Mouse (Mus musculus) hindbrain, embryonic 12.5 days (tissue): ENCODE measurements around the gene Lamc2. TPM values are rescaled to one million over a fixed set of nuclear protein-coding genes. Genes with fewer than 3 reads are reported as not detected.
A peak's percentile ranks its signal among the peaks of the same experiment; 100 is the strongest.

Experiments
- ATAC-seq: fragments of 200-750 bp; cut with Nextera tagmentation; 2 replicates; pipeline ENCODE4 v1.8.0; 2017; ENCODE audit warnings: moderate TSS enrichment; ENCODE audit not compliant: low FRiP score
- H3K27ac ChIP-seq: fragments of 300-500 bp; sonication (generic); 2 replicates; pipeline ENCODE4 v1.5.1; 2016; ENCODE audit warnings: mild to moderate bottlenecking
- H3K27me3 ChIP-seq: fragments of 300-500 bp; sonication (generic); 2 replicates; pipeline ENCODE4 v1.6.1; 2016; ENCODE audit warnings: mild to moderate bottlenecking
- H3K36me3 ChIP-seq: fragments of 300-500 bp; sonication (generic); 2 replicates; pipeline ENCODE4 v1.6.1; 2016; ENCODE audit warnings: mild to moderate bottlenecking
- H3K4me1 ChIP-seq: fragments of 300-500 bp; sonication (generic); 2 replicates; pipeline ENCODE4 v1.6.1; 2016
- H3K4me2 ChIP-seq: fragments of 300-500 bp; sonication (generic); replicated peaks from 2 replicates; pipeline ENCODE4 v1.6.1; 2016; ENCODE audit warnings: mild to moderate bottlenecking
- H3K4me3 ChIP-seq: fragments of 300-500 bp; sonication (generic); 2 replicates; pipeline ENCODE4 v1.5.1; 2016; ENCODE audit warnings: mild to moderate bottlenecking
- H3K9ac ChIP-seq: fragments of 300-500 bp; sonication (generic); 2 replicates; pipeline ENCODE4 v1.6.1; 2016; ENCODE audit warnings: mild to moderate bottlenecking, moderate library complexity
- H3K9me3 ChIP-seq: fragments of 300-500 bp; sonication (generic); replicated peaks from 2 replicates; pipeline ENCODE4 v1.6.1; 2016; ENCODE audit warnings: mild to moderate bottlenecking
- WGBS: fragments of 180-500 bp; shearing (Covaris S2); methylation state at CpG from one replicate; pipeline ENCODE4 v1.1.7; 2016; 5-methylcytosine and 5-hydroxymethylcytosine counted together
- polyA plus RNA-seq: library from polyadenylated mRNA; unstranded; fragments of >200 nt; fragmentation: Nextera tagmentation; extraction: Ambion mirVana; gene quantifications from 2 replicates; pipeline ENCODE4 v1.2.1, GENCODE M21; 2016

The Lamc2 gene
- polyA plus RNA-seq, 1 experiment from 2014 or later = 1.6 TPM

- Histone ChIP-seq H3K9ac (no peak overlapping the region), H3K27me3 (no peaks in the 10 kb centered on the region), H3K4me2 (no peak overlapping the region), H3K4me3 (no peak overlapping the region), H3K9me3 (no peaks in the 10 kb centered on the region), H3K4me1 (peaks cover 6% of the 10 kb centered on the region; the same call in 1 of the 2 replicates), H3K36me3 (no peaks in the 10 kb centered on the region), H3K27ac (no peak overlapping the region)
- no peak for ATAC-seq
- WGBS = 21% methylated on average over 9 of the region's 9 CpGs
These were observed 13.9 kb downstream of the Lamc2 start for GRCm38 (mm10) chr1:153172291-153172731.

GRCm38 (mm10) chr1:153171011-153171410 lies 15.2 kb downstream of the Lamc2 start:
- no peak for ATAC-seq
- Histone ChIP-seq H3K9me3 (no peaks in the 10 kb centered on the region), H3K4me1 (peaks cover 6% of the 10 kb centered on the region; the same call in 1 of the 2 replicates), H3K27me3 (no peaks in the 10 kb centered on the region), H3K36me3 (no peaks in the 10 kb centered on the region), H3K9ac (no peak overlapping the region), H3K27ac (no peak overlapping the region), H3K4me2 (no peak overlapping the region), H3K4me3 (no peak overlapping the region)
- 83% methylated on average over 10 of the region's 10 CpGs for WGBS

- no peak overlapping the region for H3K27ac ChIP-seq
- H3K4me2 ChIP-seq = no peak overlapping the region
- H3K36me3 ChIP-seq = no peaks in the 10 kb centered on the region
- 79% methylated on average over 5 of the region's 5 CpGs for WGBS
- H3K9ac ChIP-seq = no peak overlapping the region
- H3K4me3 ChIP-seq = no peak overlapping the region
- no peak for ATAC-seq
- no peaks in the 10 kb centered on the region for H3K27me3 ChIP-seq
- H3K9me3 ChIP-seq = no peaks in the 10 kb centered on the region
- peaks cover 6% of the 10 kb centered on the region; the same call in 1 of the 2 replicates for H3K4me1 ChIP-seq
These were observed 18.0 kb downstream of the Lamc2 start for GRCm38 (mm10) chr1:153168293-153168692.

GRCm38 (mm10) chr1:153163831-153164230 lies 22.4 kb downstream of the Lamc2 start:
- no peak overlapping the region for H3K4me3 ChIP-seq
- no peaks in the 10 kb centered on the region for H3K27me3 ChIP-seq
- no peak overlapping the region for H3K27ac ChIP-seq
- no peak overlapping the region for H3K4me2 ChIP-seq
- ATAC-seq = no peak
- no peaks in the 10 kb centered on the region for H3K9me3 ChIP-seq
- H3K9ac ChIP-seq = no peak overlapping the region
- no peaks in the 10 kb centered on the region for H3K36me3 ChIP-seq
- 78% methylated on average over 3 of the region's 3 CpGs for WGBS
- H3K4me1 ChIP-seq = no peaks in the 10 kb centered on the region

GRCm38 (mm10) chr1:153159137-153159536 lies 27.1 kb downstream of the Lamc2 start:
- WGBS = 93% methylated on average over 4 of the region's 4 CpGs
- Histone ChIP-seq H3K4me2 (no peak overlapping the region), H3K36me3 (no peaks in the 10 kb centered on the region), H3K27me3 (no peaks in the 10 kb centered on the region), H3K4me1 (no peaks in the 10 kb centered on the region), H3K9me3 (no peaks in the 10 kb centered on the region), H3K4me3 (no peak overlapping the region), H3K27ac (no peak overlapping the region), H3K9ac (no peak overlapping the region)
- no peak for ATAC-seq

- Histone ChIP-seq H3K9ac (no peak overlapping the region), H3K9me3 (no peaks in the 10 kb centered on the region), H3K27me3 (no peaks in the 10 kb centered on the region), H3K36me3 (no peaks in the 10 kb centered on the region), H3K27ac (no peak overlapping the region), H3K4me2 (no peak overlapping the region), H3K4me1 (peaks cover 5% of the 10 kb centered on the region; the same call in 1 of the 2 replicates), H3K4me3 (no peak overlapping the region)
- no peak for ATAC-seq
- 74% methylated on average over 5 of the region's 5 CpGs for WGBS
These were observed 29.1 kb downstream of the Lamc2 start for GRCm38 (mm10) chr1:153157021-153157623.

GRCm38 (mm10) chr1:153155364-153155763 lies 30.9 kb downstream of the Lamc2 start:
- Histone ChIP-seq H3K9ac (no peak overlapping the region), H3K4me1 (peaks cover 5% of the 10 kb centered on the region; the same call in 1 of the 2 replicates), H3K27ac (no peak overlapping the region), H3K4me3 (no peak overlapping the region), H3K4me2 (no peak overlapping the region), H3K27me3 (no peaks in the 10 kb centered on the region), H3K9me3 (no peaks in the 10 kb centered on the region), H3K36me3 (no peaks in the 10 kb centered on the region)
- no peak for ATAC-seq
- WGBS = 82% methylated on average over 8 of the region's 8 CpGs

GRCm38 (mm10) chr1:153153619-153154137 lies 32.6 kb downstream of the Lamc2 start:
- peak; percentile 54 for ATAC-seq

GRCm38 (mm10) chr1:153152594-153152993 lies 33.7 kb downstream of the Lamc2 start:
- no peak overlapping the region for H3K9ac ChIP-seq
- no peaks in the 10 kb centered on the region for H3K36me3 ChIP-seq
- H3K4me1 ChIP-seq = peaks cover 5% of the 10 kb centered on the region; the same call in 1 of the 2 replicates
- H3K27me3 ChIP-seq = no peaks in the 10 kb centered on the region
- no peak overlapping the region for H3K4me2 ChIP-seq
- ATAC-seq = no peak
- H3K9me3 ChIP-seq = no peaks in the 10 kb centered on the region
- 80% methylated on average over 7 of the region's 7 CpGs for WGBS
- no peak overlapping the region for H3K4me3 ChIP-seq
- no peak overlapping the region for H3K27ac ChIP-seq

More at GRCm38 (mm10) chr1:153153619-153154137, 32.6 kb downstream of the Lamc2 start:
- H3K9me3 ChIP-seq = no peaks in the 10 kb centered on the region
- WGBS = 64% methylated on average over 10 of the region's 10 CpGs
- H3K4me1 ChIP-seq = peaks cover 5% of the 10 kb centered on the region; the same call in 1 of the 2 replicates
- no peaks in the 10 kb centered on the region for H3K36me3 ChIP-seq
- H3K4me3 ChIP-seq = no peak overlapping the region
- H3K27ac ChIP-seq = no peak overlapping the region
- H3K27me3 ChIP-seq = no peaks in the 10 kb centered on the region
- no peak overlapping the region for H3K4me2 ChIP-seq
- no peak overlapping the region for H3K9ac ChIP-seq

- Histone ChIP-seq H3K9ac (no peak overlapping the region), H3K36me3 (no peaks in the 10 kb centered on the region), H3K4me1 (peaks cover 4% of the 10 kb centered on the region; the same call in 1 of the 2 replicates), H3K27ac (no peak overlapping the region), H3K4me2 (no peak overlapping the region), H3K4me3 (no peak overlapping the region), H3K27me3 (no peaks in the 10 kb centered on the region), H3K9me3 (no peaks in the 10 kb centered on the region)
- ATAC-seq = no peak
- 76% methylated on average over 5 of the region's 5 CpGs for WGBS
These were observed 40.5 kb downstream of the Lamc2 start for GRCm38 (mm10) chr1:153145791-153146190.

- no peak overlapping the region for H3K27ac ChIP-seq
- H3K4me2 ChIP-seq = no peak overlapping the region
- H3K4me3 ChIP-seq = no peak overlapping the region
- no peaks in the 10 kb centered on the region for H3K9me3 ChIP-seq
- H3K9ac ChIP-seq = no peak overlapping the region
- no peak for ATAC-seq
- peaks cover 4% of the 10 kb centered on the region; the same call in 1 of the 2 replicates for H3K4me1 ChIP-seq
- 73% methylated on average over 11 of the region's 11 CpGs for WGBS
- H3K36me3 ChIP-seq = no peaks in the 10 kb centered on the region
- H3K27me3 ChIP-seq = no peaks in the 10 kb centered on the region
These were observed 42.2 kb downstream of the Lamc2 start for GRCm38 (mm10) chr1:153144021-153144420.

- Histone ChIP-seq H3K36me3 (no peaks in the 10 kb centered on the region), H3K9ac (no peak overlapping the region), H3K4me3 (no peak overlapping the region), H3K27me3 (no peaks in the 10 kb centered on the region), H3K27ac (no peak overlapping the region), H3K4me2 (no peak overlapping the region), H3K4me1 (no peaks in the 10 kb centered on the region; the same call in 1 of the 2 replicates), H3K9me3 (no peaks in the 10 kb centered on the region)
- ATAC-seq = no peak
- 43% methylated on average over 8 of the region's 8 CpGs for WGBS
These were observed 45.5 kb downstream of the Lamc2 start for GRCm38 (mm10) chr1:153140747-153141228.

GRCm38 (mm10) chr1:153140265-153140664 lies 46.0 kb downstream of the Lamc2 start:
- H3K36me3 ChIP-seq = no peaks in the 10 kb centered on the region
- H3K4me3 ChIP-seq = no peak overlapping the region
- 80% methylated on average over 11 of the region's 11 CpGs for WGBS
- H3K9ac ChIP-seq = no peak overlapping the region
- H3K9me3 ChIP-seq = no peaks in the 10 kb centered on the region
- H3K4me1 ChIP-seq = no peaks in the 10 kb centered on the region; the same call in 1 of the 2 replicates
- no peak for ATAC-seq
- no peak overlapping the region for H3K4me2 ChIP-seq
- H3K27ac ChIP-seq = no peak overlapping the region
- no peaks in the 10 kb centered on the region for H3K27me3 ChIP-seq
